Mouse (Mus musculus): ENCODE measurements around the gene Asic4. TPM values are rescaled to one million over a fixed set of nuclear protein-coding genes. Genes with fewer than 3 reads are reported as not detected.

The Asic4 gene
- polyA plus RNA-seq, 1 experiment, result 0.56 TPM

- no peak for TF ChIP-seq GATA1 (IDR thresholded peaks at IDR 0.05; ENCODE audit: low read length)
These were observed 14.5 kb upstream of the Asic4 start, which contains the start of gene Gmppa for GRCm38 (mm10) chr1:75435475-75436328. Gene Gmppa (plus strand): TSS chr1:75435930.

GRCm38 (mm10) chr1:75438782-75439181, 11.5 kb upstream of the Asic4 start:
- no peak for TF ChIP-seq GATA1 (IDR thresholded peaks at IDR 0.05; ENCODE audit: low read length)

GRCm38 (mm10) chr1:75440661-75441060, 9.6 kb upstream of the Asic4 start:
- TF ChIP-seq GATA1 (IDR thresholded peaks at IDR 0.05; ENCODE audit: low read length), result no peak

- TF ChIP-seq GATA1 (IDR thresholded peaks at IDR 0.05; ENCODE audit: low read length), result no peak
These were observed 8.7 kb upstream of the Asic4 start for GRCm38 (mm10) chr1:75441471-75441996.

GRCm38 (mm10) chr1:75442171-75442570, 8.1 kb upstream of the Asic4 start:
- no peak for TF ChIP-seq GATA1 (IDR thresholded peaks at IDR 0.05; ENCODE audit: low read length)

- no peak for TF ChIP-seq GATA1 (IDR thresholded peaks at IDR 0.05; ENCODE audit: low read length)
These were observed 7.4 kb upstream of the Asic4 start for GRCm38 (mm10) chr1:75442811-75443210.

GRCm38 (mm10) chr1:75443247-75444024, 6.8 kb upstream of the Asic4 start:
- no peak for TF ChIP-seq GATA1 (IDR thresholded peaks at IDR 0.05; ENCODE audit: low read length)

- no peak for TF ChIP-seq GATA1 (IDR thresholded peaks at IDR 0.05; ENCODE audit: low read length)
These were observed 6.0 kb upstream of the Asic4 start for GRCm38 (mm10) chr1:75444208-75444607.

GRCm38 (mm10) chr1:75445141-75445701, 5.0 kb upstream of the Asic4 start:
- TF ChIP-seq GATA1 (IDR thresholded peaks at IDR 0.05; ENCODE audit: low read length), result no peak

GRCm38 (mm10) chr1:75445751-75446611, 4.3 kb upstream of the Asic4 start:
- no peak for TF ChIP-seq GATA1 (IDR thresholded peaks at IDR 0.05; ENCODE audit: low read length)

- TF ChIP-seq GATA1 (IDR thresholded peaks at IDR 0.05; ENCODE audit: low read length), result no peak
These were observed 3.6 kb upstream of the Asic4 start for GRCm38 (mm10) chr1:75446656-75447055.

- TF ChIP-seq GATA1 (IDR thresholded peaks at IDR 0.05; ENCODE audit: low read length), result no peak
These were observed 2.8 kb upstream of the Asic4 start for GRCm38 (mm10) chr1:75447265-75448051.

- no peak for TF ChIP-seq GATA1 (IDR thresholded peaks at IDR 0.05; ENCODE audit: low read length)
These were observed 2.2 kb upstream of the Asic4 start for GRCm38 (mm10) chr1:75448052-75448431.

- TF ChIP-seq GATA1 (IDR thresholded peaks at IDR 0.05; ENCODE audit: low read length), result no peak
These were observed 1.3 kb upstream of the Asic4 start for GRCm38 (mm10) chr1:75448937-75449336.

Measured in G1E-ER4 (cell line).